Mouse (Mus musculus) brain, embryonic 14.5 days (tissue): ENCODE measurements at regions not wholly inside any gene's neighbourhood (a gene's known extent, or its start where the extent isn't known, plus 50 kb on each side); places are given as distances from the start of the nearest gene placed in this dataset.

Experiments
- CTCF ChIP-seq: fragments of 200-500 bp; IDR thresholded peaks from 2 replicates; pipeline ENCODE4 v1.5.1; 2012; ENCODE audit warnings: inconsistent platforms, mild to moderate bottlenecking, moderate library complexity, borderline replicate concordance; ENCODE audit not compliant: insufficient read depth, insufficient read length; ENCODE audit errors: extremely low read depth
- POLR2A ChIP-seq: fragments of 200-500 bp; IDR thresholded peaks from 2 replicates; pipeline ENCODE4 v1.6.1; 2012; ENCODE audit warnings: mild to moderate bottlenecking, inconsistent platforms, borderline replicate concordance; ENCODE audit not compliant: poor library complexity, insufficient read depth, insufficient read length, severe bottlenecking; ENCODE audit errors: extremely low read depth

- TF ChIP-seq CTCF (no peak), POLR2A (no peak)
Measured at GRCm38 (mm10) chr3:128922150-128922549, 277.5 kb upstream of the Pitx2 start.
